Mouse (Mus musculus): ENCODE data around the gene Atp6ap1l. TPM values are rescaled to one million over a fixed set of nuclear protein-coding genes. Genes with fewer than 3 reads are reported as not detected.
"Not testable (repeated sequence)": the region's sequence is repeated elsewhere in the genome, so short reads cannot be mapped to it uniquely, and the experiment has no call there.

Gene Atp6ap1l
- polyA plus RNA-seq (2014; fragmentation: Nextera tagmentation; extraction: Ambion mirVana): not detected in 2 replicates

GRCm38 (mm10) chr13:90905176-90905575 lies at the start of gene Atp6ap1l:
TSS of gene Atp6ap1l (minus strand) at chr13:90905355.
- H3K9me3 ChIP-seq (ENCODE audit: control insufficient read depth, low read length): no peaks in the 10 kb centered on the region
- no peaks in the 10 kb centered on the region for H3K27me3 ChIP-seq (replicated peaks; ENCODE audit: control insufficient read depth, insufficient read depth, low read length)
- no peak within 1 kb of the TSS for H3K4me3 ChIP-seq (ENCODE audit: low read depth, low read length)
- H3K36me3 ChIP-seq (ENCODE audit: control insufficient read depth, insufficient read depth, low read length): no peaks in the 10 kb centered on the region
- no peak within 1 kb of the TSS for H3K4me2 ChIP-seq
- H3K27ac ChIP-seq (ENCODE audit: low read depth, low read length): no peak within 1 kb of the TSS
- WGBS: 87% methylated on average over 5 of the region's 5 CpGs
- DNase-seq (ENCODE audit: low spot score) (no peak), ATAC-seq (replicated peaks; ENCODE audit: low FRiP score) (no peak)
- no peak within 1 kb of the TSS for H3K9ac ChIP-seq (ENCODE audit: low read depth, low read length)
- no peaks in the 10 kb centered on the region for H3K4me1 ChIP-seq (replicated peaks; ENCODE audit: control insufficient read depth, insufficient read depth, low read length)

GRCm38 (mm10) chr13:90939600-90939999 lies 34.4 kb upstream of the Atp6ap1l start:
- Histone ChIP-seq H3K9ac (ENCODE audit: low read depth, low read length) (no peak overlapping the region), H3K4me2 (peak overlapping the region; percentile 44), H3K36me3 (ENCODE audit: control insufficient read depth, insufficient read depth, low read length) (no peaks in the 10 kb centered on the region), H3K27ac (ENCODE audit: low read depth, low read length) (peak overlapping the region; percentile 63), H3K4me1 (replicated peaks; ENCODE audit: control insufficient read depth, insufficient read depth, low read length) (peaks cover 3% of the 10 kb centered on the region), H3K9me3 (ENCODE audit: control insufficient read depth, low read length) (no peaks in the 10 kb centered on the region), H3K4me3 (ENCODE audit: low read depth, low read length) (no peak overlapping the region), H3K27me3 (replicated peaks; ENCODE audit: control insufficient read depth, insufficient read depth, low read length) (no peaks in the 10 kb centered on the region)
- WGBS: 70% methylated on average over 5 of the region's 5 CpGs
- DNase-seq (ENCODE audit: low spot score) (no peak), ATAC-seq (replicated peaks; ENCODE audit: low FRiP score) (peak; percentile 44)

GRCm38 (mm10) chr13:90939192-90939591 lies 34.0 kb upstream of the Atp6ap1l start:
- 32% methylated on average over 6 of the region's 6 CpGs for WGBS
- ATAC-seq (replicated peaks; ENCODE audit: low FRiP score) (peak; percentile 99), DNase-seq (ENCODE audit: low spot score) (peak; percentile 64)
- H3K36me3 ChIP-seq (ENCODE audit: control insufficient read depth, insufficient read depth, low read length): no peaks in the 10 kb centered on the region
- peak overlapping the region; percentile 44 for H3K4me2 ChIP-seq
- H3K9ac ChIP-seq (ENCODE audit: low read depth, low read length): no peak overlapping the region
- H3K27ac ChIP-seq (ENCODE audit: low read depth, low read length): peak overlapping the region; percentile 63
- no peaks in the 10 kb centered on the region for H3K27me3 ChIP-seq (replicated peaks; ENCODE audit: control insufficient read depth, insufficient read depth, low read length)
- peaks cover 3% of the 10 kb centered on the region for H3K4me1 ChIP-seq (replicated peaks; ENCODE audit: control insufficient read depth, insufficient read depth, low read length)
- H3K9me3 ChIP-seq (ENCODE audit: control insufficient read depth, low read length): no peaks in the 10 kb centered on the region
- H3K4me3 ChIP-seq (ENCODE audit: low read depth, low read length): no peak overlapping the region

- Histone ChIP-seq H3K9ac (ENCODE audit: low read depth, low read length) (no peak overlapping the region), H3K4me3 (ENCODE audit: low read depth, low read length) (no peak overlapping the region), H3K36me3 (ENCODE audit: control insufficient read depth, insufficient read depth, low read length) (no peaks in the 10 kb centered on the region), H3K27ac (ENCODE audit: low read depth, low read length) (no peak overlapping the region), H3K9me3 (ENCODE audit: control insufficient read depth, low read length) (no peaks in the 10 kb centered on the region), H3K27me3 (replicated peaks; ENCODE audit: control insufficient read depth, insufficient read depth, low read length) (no peaks in the 10 kb centered on the region), H3K4me1 (replicated peaks; ENCODE audit: control insufficient read depth, insufficient read depth, low read length) (peaks cover 3% of the 10 kb centered on the region), H3K4me2 (no peak overlapping the region)
- DNase-seq (ENCODE audit: low spot score): no peak
- ATAC-seq (replicated peaks; ENCODE audit: low FRiP score): no peak
- 82% methylated on average over 7 of the region's 7 CpGs for WGBS
Observed at GRCm38 (mm10) chr13:90935852-90936251, 30.7 kb upstream of the Atp6ap1l start.

GRCm38 (mm10) chr13:90933256-90933655 lies 28.1 kb upstream of the Atp6ap1l start:
- Histone ChIP-seq H3K4me3 (ENCODE audit: low read depth, low read length) (no peak overlapping the region), H3K27me3 (replicated peaks; ENCODE audit: control insufficient read depth, insufficient read depth, low read length) (no peaks in the 10 kb centered on the region), H3K4me2 (no peak overlapping the region), H3K9ac (ENCODE audit: low read depth, low read length) (no peak overlapping the region), H3K36me3 (ENCODE audit: control insufficient read depth, insufficient read depth, low read length) (peaks cover 4% of the 10 kb centered on the region; the same call in 1 of the 2 replicates), H3K4me1 (replicated peaks; ENCODE audit: control insufficient read depth, insufficient read depth, low read length) (no peaks in the 10 kb centered on the region), H3K9me3 (ENCODE audit: control insufficient read depth, low read length) (no peaks in the 10 kb centered on the region), H3K27ac (ENCODE audit: low read depth, low read length) (no peak overlapping the region)
- ATAC-seq (replicated peaks; ENCODE audit: low FRiP score) (no peak), DNase-seq (ENCODE audit: low spot score) (no peak)
- WGBS: 70% methylated on average over 3 of the region's 3 CpGs

- Histone ChIP-seq H3K4me3 (ENCODE audit: low read depth, low read length) (no peak overlapping the region), H3K9ac (ENCODE audit: low read depth, low read length) (no peak overlapping the region), H3K27me3 (replicated peaks; ENCODE audit: control insufficient read depth, insufficient read depth, low read length) (no peaks in the 10 kb centered on the region), H3K4me1 (replicated peaks; ENCODE audit: control insufficient read depth, insufficient read depth, low read length) (peaks cover 3% of the 10 kb centered on the region), H3K4me2 (no peak overlapping the region), H3K9me3 (ENCODE audit: control insufficient read depth, low read length) (no peaks in the 10 kb centered on the region), H3K27ac (ENCODE audit: low read depth, low read length) (no peak overlapping the region), H3K36me3 (ENCODE audit: control insufficient read depth, insufficient read depth, low read length) (peaks cover 19% of the 10 kb centered on the region)
- WGBS: 25% methylated on average over 5 of the region's 5 CpGs
- DNase-seq (ENCODE audit: low spot score) (peak; percentile 41), ATAC-seq (replicated peaks; ENCODE audit: low FRiP score) (no peak)
Observed at GRCm38 (mm10) chr13:90929847-90930246, 24.7 kb upstream of the Atp6ap1l start.

GRCm38 (mm10) chr13:90928266-90928665 lies 23.1 kb upstream of the Atp6ap1l start:
- not testable (repeated sequence) for H3K4me1 ChIP-seq (replicated peaks; ENCODE audit: control insufficient read depth, insufficient read depth, low read length); DNase-seq (ENCODE audit: low spot score); H3K9ac ChIP-seq (ENCODE audit: low read depth, low read length); H3K4me3 ChIP-seq (ENCODE audit: low read depth, low read length); H3K4me2 ChIP-seq; H3K27me3 ChIP-seq (replicated peaks; ENCODE audit: control insufficient read depth, insufficient read depth, low read length); H3K27ac ChIP-seq (ENCODE audit: low read depth, low read length); ATAC-seq (replicated peaks; ENCODE audit: low FRiP score); H3K9me3 ChIP-seq (ENCODE audit: control insufficient read depth, low read length)
- H3K36me3 ChIP-seq (ENCODE audit: control insufficient read depth, insufficient read depth, low read length): peaks cover 21% of the 10 kb centered on the region
- WGBS: 82% methylated on average over 9 of the region's 10 CpGs

GRCm38 (mm10) chr13:90926938-90927633 lies 21.9 kb upstream of the Atp6ap1l start:
- Histone ChIP-seq H3K4me1 (replicated peaks; ENCODE audit: control insufficient read depth, insufficient read depth, low read length) (peaks cover 4% of the 10 kb centered on the region), H3K4me3 (ENCODE audit: low read depth, low read length) (no peak overlapping the region), H3K4me2 (no peak overlapping the region), H3K27ac (ENCODE audit: low read depth, low read length) (peak overlapping the region; percentile 38; the same call in 1 of the 2 replicates), H3K9ac (ENCODE audit: low read depth, low read length) (no peak overlapping the region), H3K27me3 (replicated peaks; ENCODE audit: control insufficient read depth, insufficient read depth, low read length) (no peaks in the 10 kb centered on the region), H3K9me3 (ENCODE audit: control insufficient read depth, low read length) (no peaks in the 10 kb centered on the region), H3K36me3 (ENCODE audit: control insufficient read depth, insufficient read depth, low read length) (peaks cover 21% of the 10 kb centered on the region)
- no peak for DNase-seq (ENCODE audit: low spot score)
- WGBS: 58% methylated on average over 5 of the region's 5 CpGs
- ATAC-seq (replicated peaks; ENCODE audit: low FRiP score): no peak
